Mouse (Mus musculus) hindbrain, embryonic 14.5 days (tissue): ENCODE measurements around the gene Ankra2. TPM values are rescaled to one million over a fixed set of nuclear protein-coding genes. Genes with fewer than 3 reads are reported as not detected.

ENCODE experiments used
- polyA plus RNA-seq: library from polyadenylated mRNA; unstranded; fragments of >200 nt; fragmentation: Nextera tagmentation; extraction: Ambion mirVana; gene quantifications from 2 replicates; pipeline ENCODE4 v1.2.1, GENCODE M21; 2014

Gene Ankra2
- polyA plus RNA-seq, 1 experiment from 2014 or later: 94.2 TPM

Other genes with a start within 250 kb of the Ankra2 start
- 26.1 and 28.5 TPM in 2 replicates for gene Arhgef28, start 56.6 kb upstream of the Ankra2 start, polyA plus RNA-seq
- 26.9 and 30.3 TPM in 2 replicates for gene Utp15, start within 50 bp of the Ankra2 start, polyA plus RNA-seq
- gene Gm21976, start 16.8 kb downstream of the Ankra2 start, polyA plus RNA-seq: not detected in 2 replicates
- 498 and 539 TPM in 2 replicates for gene Btf3, start 53.9 kb downstream of the Ankra2 start, polyA plus RNA-seq
- 0.89 and 1.1 TPM in 2 replicates for gene Foxd1, start 91.2 kb downstream of the Ankra2 start, polyA plus RNA-seq
- 1.2 and 1.3 TPM in 2 replicates for gene Gm10320, start 228.9 kb downstream of the Ankra2 start, polyA plus RNA-seq